Mouse (Mus musculus) frontal cortex, postnatal 36 days (tissue): ENCODE measurements at regions not wholly inside any gene's neighbourhood (a gene's known extent, or its start where the extent isn't known, plus 50 kb on each side); places are given as distances from the start of the nearest gene placed in this dataset.

Experiments
- DNase-seq, 2 experiments: peaks; one replicate each; pipeline ENCODE4 v3.0.0; 2022; ENCODE audit warnings: low spot score in 2 of 2

DNA sequence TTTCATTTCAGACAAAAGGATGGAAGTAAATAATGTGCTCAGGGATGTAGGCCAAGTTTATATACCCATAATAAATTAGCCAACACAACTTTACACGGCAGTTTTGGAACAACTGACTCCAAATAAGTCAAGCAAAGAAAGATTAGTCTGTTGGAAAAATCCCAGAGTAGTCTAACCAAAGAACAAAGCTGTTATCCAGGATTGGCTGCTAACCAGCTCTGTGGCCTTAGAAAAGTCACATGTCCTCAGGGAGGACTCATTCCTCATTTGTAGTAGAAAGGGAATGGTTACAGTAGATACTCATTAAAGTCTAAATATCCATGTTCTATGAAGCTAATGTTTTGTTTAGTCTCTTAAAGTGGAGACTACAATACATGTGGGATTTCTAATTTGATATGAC lies 130.6 kb upstream of the Mid1 start:
- no peak for DNase-seq

GRCm38 (mm10) chrX:169552851-169553250 lies 132.1 kb upstream of the Mid1 start:
- peak in 1 of 2 experiments; percentile 20 for DNase-seq

- peak in 1 of 2 experiments; percentile 17 for DNase-seq
Measured at GRCm38 (mm10) chrX:169544037-169544436, 141.0 kb upstream of the Mid1 start.

DNA sequence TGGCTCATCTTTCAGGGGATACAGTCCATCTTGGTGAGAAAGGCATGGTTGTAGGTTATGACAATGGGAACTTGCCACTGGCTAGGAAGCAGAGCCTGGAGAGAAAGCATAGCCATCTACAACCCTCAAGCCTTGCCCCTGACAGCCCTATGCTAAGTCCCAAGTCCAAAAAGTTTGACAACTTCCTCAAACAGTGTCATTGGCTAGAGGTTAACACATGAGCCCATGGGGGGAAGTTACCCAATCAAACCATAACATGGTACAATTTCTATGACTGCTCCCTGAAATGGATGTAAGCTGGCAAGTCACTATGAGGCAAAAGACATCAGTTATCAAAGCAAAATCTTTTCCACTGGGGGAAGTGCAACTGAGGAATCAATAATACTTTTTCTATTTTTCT lies 176.8 kb upstream of the Mid1 start:
- no peak for DNase-seq

GRCm38 (mm10) chrX:169493577-169493976 lies 173.4 kb upstream of the Hccs start:
- no peak for DNase-seq

DNA sequence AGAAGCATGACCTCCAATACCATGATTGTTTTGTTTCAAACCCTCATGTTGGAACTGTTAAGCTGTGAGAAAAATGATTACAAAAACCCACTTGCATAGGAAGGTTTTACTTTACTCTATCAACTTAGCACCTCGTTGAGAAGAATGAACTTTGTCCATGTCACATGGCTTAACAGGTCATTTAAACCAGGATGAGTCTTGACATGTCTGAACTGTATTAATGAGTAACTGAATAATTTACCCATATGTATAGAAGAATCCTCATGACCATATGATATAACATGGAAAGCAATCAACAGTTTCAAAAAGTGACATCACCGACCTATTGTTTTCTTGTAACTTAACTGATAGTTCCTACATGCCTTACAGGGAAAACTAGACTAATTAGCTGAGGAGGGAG lies 153.3 kb upstream of the Hccs start:
- DNase-seq = no peak

DNA sequence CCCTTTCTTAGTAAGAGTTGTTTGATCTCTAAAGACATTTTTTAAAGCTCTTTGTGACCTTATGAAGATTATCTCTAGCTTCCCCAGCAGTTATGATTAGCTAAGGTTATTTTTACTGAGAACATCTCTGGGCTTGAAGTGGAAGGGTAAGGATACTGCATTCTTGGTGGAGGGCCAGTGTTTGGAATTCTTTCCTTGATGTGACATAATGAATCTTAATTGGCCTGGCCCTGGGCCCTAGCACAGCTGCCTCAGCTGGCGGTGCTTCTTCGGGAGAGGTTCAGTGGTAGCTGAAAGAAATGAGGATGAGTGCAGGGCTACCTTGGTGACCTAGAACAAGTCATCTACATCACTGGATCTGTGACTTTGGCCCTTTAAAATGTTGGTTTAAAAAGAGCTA lies 150.5 kb upstream of the Hccs start:
- no peak for DNase-seq

- DNase-seq = no peak
Measured at GRCm38 (mm10) chrX:169450159-169450558, 130.0 kb upstream of the Hccs start.

DNA sequence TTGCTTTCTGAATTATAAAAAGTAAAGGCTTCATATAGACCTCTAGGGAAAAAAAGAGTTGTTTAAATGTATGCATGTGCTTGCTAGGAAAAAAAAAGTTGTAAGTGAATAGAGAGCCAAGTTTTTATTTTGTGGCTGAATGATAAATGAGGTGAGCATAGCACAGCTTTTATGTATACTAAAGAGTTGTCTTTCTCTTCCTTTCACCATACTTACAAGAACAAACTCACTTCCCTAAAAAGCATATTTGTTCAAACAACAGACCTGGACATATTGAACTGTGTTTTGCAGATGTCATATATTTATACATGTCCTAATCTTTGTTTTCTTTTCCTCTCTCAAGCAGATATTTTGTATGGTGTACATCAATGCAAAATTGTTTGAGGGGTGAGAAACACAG lies 119.4 kb upstream of the Hccs start:
- DNase-seq = no peak

DNA sequence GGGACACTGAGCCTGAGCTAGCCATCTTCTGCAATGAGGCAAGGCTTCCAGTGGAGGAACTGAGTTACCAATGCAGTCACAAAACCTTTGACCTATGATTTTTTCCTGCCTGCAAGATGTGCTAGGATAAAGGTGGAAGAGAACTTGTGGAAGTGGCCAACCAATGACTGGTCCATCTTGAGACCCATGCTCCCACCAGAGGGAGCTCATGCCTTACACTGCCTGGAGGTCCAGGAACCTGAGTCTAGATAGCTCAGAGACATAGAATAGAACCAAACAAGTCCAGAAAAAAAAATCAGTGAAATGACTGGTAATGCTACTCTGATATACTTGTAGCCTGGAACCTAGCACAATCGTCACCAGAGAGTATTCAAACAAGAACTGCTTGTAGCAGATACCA lies 118.5 kb upstream of the Hccs start:
- DNase-seq = peak in 1 of 2 experiments; percentile 1

GRCm38 (mm10) chrX:169433903-169434302 lies 113.7 kb upstream of the Hccs start:
- DNase-seq = no peak

DNA sequence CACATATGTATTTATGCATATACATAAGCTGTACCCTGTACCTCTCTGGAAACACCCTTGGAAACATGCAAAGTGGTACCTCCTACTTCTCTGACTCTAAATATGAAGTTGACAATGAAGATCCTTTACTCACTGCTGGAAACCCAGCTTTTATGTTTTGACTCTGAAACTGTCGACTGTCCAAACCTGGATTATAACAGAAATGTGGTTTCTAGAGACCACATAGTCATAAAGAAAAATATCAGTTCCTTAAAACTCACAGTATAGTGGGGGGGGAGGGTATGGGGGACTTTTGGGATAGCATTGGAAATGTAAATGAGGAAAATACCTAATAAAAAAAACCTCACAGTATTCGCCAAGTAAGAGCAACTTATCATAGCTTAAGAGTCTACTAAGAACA lies 76.7 kb upstream of the Hccs start:
- DNase-seq = no peak

- DNase-seq = no peak
Measured at GRCm38 (mm10) chrX:169386640-169387039, 66.5 kb upstream of the Hccs start.
